Mouse (Mus musculus) kidney, postnatal 36 days (tissue): Measurements from ENCODE around the gene Mdp1.

Experiments used
- DNase-seq, 2 experiments: peaks; one replicate each; pipeline ENCODE4 v3.0.0; 2021 to 2022; ENCODE audit warnings: mixed read lengths in 2 of 2

The Mdp1 gene

GRCm38 (mm10) chr14:55659960-55660573, at the start of gene Mdp1:
Mdp1 (minus strand) TSS chr14:55660508.
- DNase-seq = peak; percentile 78 to 88

- no peak for DNase-seq
These were observed 49.2 kb upstream of the Mdp1 start for GRCm38 (mm10) chr14:55709509-55709908.

GRCm38 (mm10) chr14:55707397-55707796, 47.1 kb upstream of the Mdp1 start:
- no peak for DNase-seq

GRCm38 (mm10) chr14:55706051-55706600, 45.8 kb upstream of the Mdp1 start:
- no peak for DNase-seq

GRCm38 (mm10) chr14:55702761-55703160, 42.5 kb upstream of the Mdp1 start:
- no peak for DNase-seq

GRCm38 (mm10) chr14:55701131-55701530, 40.8 kb upstream of the Mdp1 start:
- DNase-seq = peak in 1 of 2 experiments; percentile 22

GRCm38 (mm10) chr14:55697226-55697625, 36.9 kb upstream of the Mdp1 start:
- no peak for DNase-seq

- no peak for DNase-seq
These were observed 29.1 kb upstream of the Mdp1 start for GRCm38 (mm10) chr14:55689433-55689832.

GRCm38 (mm10) chr14:55682118-55682493, 21.8 kb upstream of the Mdp1 start:
- DNase-seq = no peak

GRCm38 (mm10) chr14:55681160-55682117, 21.1 kb upstream of the Mdp1 start, which contains the start of gene Tinf2:
Tinf2 (minus strand) TSS chr14:55681820.
- DNase-seq = peak; percentile 96

- DNase-seq = no peak
These were observed 17.3 kb upstream of the Mdp1 start for GRCm38 (mm10) chr14:55677615-55678014.

- DNase-seq = no peak
These were observed 12.4 kb upstream of the Mdp1 start for GRCm38 (mm10) chr14:55672741-55673060.

- DNase-seq = peak; percentile 89 to 96
These were observed 11.8 kb upstream of the Mdp1 start, which contains the start of the genes Gmpr2 and Nedd8 for GRCm38 (mm10) chr14:55671833-55672740. Gmpr2 (plus strand) TSS chr14:55671941. Nedd8 (minus strand) TSS chr14:55672124.

GRCm38 (mm10) chr14:55671486-55671832, 11.2 kb upstream of the Mdp1 start:
- no peak for DNase-seq

GRCm38 (mm10) chr14:55660636-55661035, 328 bp upstream of the Mdp1 start:
- DNase-seq = no peak

- peak; percentile 69 to 76 for DNase-seq
These were observed 2.3 kb downstream of the Mdp1 start for GRCm38 (mm10) chr14:55658011-55658410.

- no peak for DNase-seq
These were observed 3.4 kb downstream of the Mdp1 start for GRCm38 (mm10) chr14:55656935-55657334.

GRCm38 (mm10) chr14:55651528-55651927, 8.8 kb downstream of the Mdp1 start:
- no peak for DNase-seq

GRCm38 (mm10) chr14:55649884-55650283, 10.4 kb downstream of the Mdp1 start, which contains the start of gene Tssk4:
Tssk4 (plus strand) TSS chr14:55650184.
- DNase-seq = no peak

GRCm38 (mm10) chr14:55644261-55644888, 15.9 kb downstream of the Mdp1 start:
- DNase-seq = peak; percentile 21 to 39

- peak; percentile 84 to 90 for DNase-seq
These were observed 17.0 kb downstream of the Mdp1 start, which contains the start of gene Tm9sf1 for GRCm38 (mm10) chr14:55643060-55643907. Tm9sf1 (minus strand) TSS chr14:55643806.
